Mouse (Mus musculus): ENCODE measurements around the gene Prkn. TPM values are rescaled to one million over a fixed set of nuclear protein-coding genes. Genes with fewer than 3 reads are reported as not detected.

The Prkn gene
- polyA plus RNA-seq, 1 experiment from 2014 or later, result 3.5 TPM

GRCm38 (mm10) chr17:11067076-11067703 is 227.0 kb downstream of the Prkn start:
- WGBS, result 14% methylated on average over 16 of the region's 16 CpGs
- Histone ChIP-seq H3K4me2 (ENCODE audit: low read length) (peak overlapping the region; percentile 60), H3K27me3 (ENCODE audit: control insufficient read depth, insufficient read depth, low read length) (no peaks in the 10 kb centered on the region), H3K9me3 (ENCODE audit: control insufficient read depth, low read length) (no peaks in the 10 kb centered on the region), H3K9ac (ENCODE audit: low read length) (no peak overlapping the region), H3K36me3 (ENCODE audit: control insufficient read depth, insufficient read depth, low read length) (no peaks in the 10 kb centered on the region), H3K4me1 (ENCODE audit: control insufficient read depth in 2 of 2, insufficient read depth in 2 of 2, low read length in 2 of 2) (peaks cover 4% of the 10 kb centered on the region in 2 experiments; a peak in 2 of 4 replicates), H3K4me3 (ENCODE audit: control insufficient read depth in 1 of 2, insufficient read depth in 1 of 2, low read depth in 1 of 2, low read length in 2 of 2) (peak overlapping the region in 1 of 2 experiments; percentile 28; a peak in 1 of 4 replicates), H3K27ac (replicated peaks in 1 of 2; ENCODE audit: control insufficient read depth in 1 of 2, insufficient read depth in 1 of 2, low read depth in 2 of 2, low read length in 2 of 2) (no peak overlapping the region)
- ATAC-seq (ENCODE audit: insufficient number of reproducible peaks, insufficient read depth, low FRiP score, low read depth), result no peak

GRCm38 (mm10) chr17:11067704-11068475 is 227.7 kb downstream of the Prkn start:
- WGBS, result 13% methylated on average over 14 of the region's 14 CpGs
- Histone ChIP-seq H3K27me3 (ENCODE audit: control insufficient read depth, insufficient read depth, low read length) (no peaks in the 10 kb centered on the region), H3K36me3 (ENCODE audit: control insufficient read depth, insufficient read depth, low read length) (no peaks in the 10 kb centered on the region), H3K9ac (ENCODE audit: low read length) (no peak overlapping the region), H3K4me1 (ENCODE audit: control insufficient read depth in 2 of 2, insufficient read depth in 2 of 2, low read length in 2 of 2) (peaks cover 4% of the 10 kb centered on the region in 2 experiments; a peak in 2 of 4 replicates), H3K4me3 (ENCODE audit: control insufficient read depth in 1 of 2, insufficient read depth in 1 of 2, low read depth in 1 of 2, low read length in 2 of 2) (peak overlapping the region; percentile 27 to 28; a peak in 3 of 4 replicates), H3K4me2 (ENCODE audit: low read length) (peak overlapping the region; percentile 60), H3K27ac (replicated peaks in 1 of 2; ENCODE audit: control insufficient read depth in 1 of 2, insufficient read depth in 1 of 2, low read depth in 2 of 2, low read length in 2 of 2) (no peak overlapping the region), H3K9me3 (ENCODE audit: control insufficient read depth, low read length) (no peaks in the 10 kb centered on the region)
- peak; percentile 61; the same call in 1 of the 2 replicates for ATAC-seq (ENCODE audit: insufficient number of reproducible peaks, insufficient read depth, low FRiP score, low read depth)

DNA sequence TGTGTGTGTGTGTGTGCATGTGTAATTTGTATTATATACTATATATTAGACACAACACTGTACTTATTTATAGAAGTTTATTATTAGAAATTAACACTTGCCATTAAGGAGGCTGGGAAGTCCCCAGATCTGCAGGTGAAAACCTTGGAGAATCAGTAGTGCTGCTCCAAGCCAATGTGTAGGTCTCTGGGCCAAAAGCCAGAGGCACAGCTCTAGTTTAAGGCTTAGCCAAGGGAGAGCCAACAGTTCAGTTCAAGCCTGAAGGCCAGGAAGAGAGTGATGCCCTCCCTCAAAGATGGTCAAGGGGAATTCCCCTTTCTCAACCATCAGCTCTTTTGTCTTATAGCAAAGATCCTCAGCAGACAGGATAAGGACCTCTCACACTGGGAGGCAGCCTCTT is 230.8 kb downstream of the Prkn start:
- Histone ChIP-seq H3K4me1 (ENCODE audit: control insufficient read depth in 2 of 2, insufficient read depth in 2 of 2, low read length in 2 of 2) (peaks cover 4% of the 10 kb centered on the region in 2 experiments; a peak in 2 of 4 replicates), H3K27me3 (ENCODE audit: control insufficient read depth, insufficient read depth, low read length) (no peaks in the 10 kb centered on the region), H3K4me3 (ENCODE audit: control insufficient read depth in 1 of 2, insufficient read depth in 1 of 2, low read depth in 1 of 2, low read length in 2 of 2) (no peak overlapping the region), H3K27ac (replicated peaks in 1 of 2; ENCODE audit: control insufficient read depth in 1 of 2, insufficient read depth in 1 of 2, low read depth in 2 of 2, low read length in 2 of 2) (no peak overlapping the region), H3K9me3 (ENCODE audit: control insufficient read depth, low read length) (no peaks in the 10 kb centered on the region), H3K9ac (ENCODE audit: low read length) (no peak overlapping the region), H3K36me3 (ENCODE audit: control insufficient read depth, insufficient read depth, low read length) (no peaks in the 10 kb centered on the region), H3K4me2 (ENCODE audit: low read length) (no peak overlapping the region)
- no peak for ATAC-seq (ENCODE audit: insufficient number of reproducible peaks, insufficient read depth, low FRiP score, low read depth)

- 78% methylated on average over 6 of the region's 6 CpGs for WGBS
Measured at GRCm38 (mm10) chr17:11076319-11076903, 236.2 kb downstream of the Prkn start.

DNA sequence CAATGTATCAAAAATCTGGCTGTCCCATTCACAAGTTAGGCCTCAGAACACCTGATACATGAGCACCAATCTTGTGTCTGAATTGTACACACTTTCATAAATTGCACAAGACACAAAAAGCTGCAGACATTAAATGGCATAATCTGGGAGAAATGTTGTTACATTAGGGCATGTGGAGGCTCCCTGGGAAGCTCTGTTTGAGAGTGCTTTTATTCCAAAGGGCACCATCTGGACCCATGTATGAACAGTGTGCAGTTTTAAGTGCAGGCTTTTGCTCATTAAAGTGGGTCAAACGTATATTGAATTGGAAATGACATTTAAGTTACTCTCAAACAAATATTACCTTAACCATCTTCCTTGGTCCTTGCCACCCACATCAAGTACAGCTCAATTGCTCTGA is 246.3 kb downstream of the Prkn start:
- Histone ChIP-seq H3K36me3 (ENCODE audit: control insufficient read depth, insufficient read depth, low read length) (no peaks in the 10 kb centered on the region), H3K27ac (replicated peaks in 1 of 2; ENCODE audit: control insufficient read depth in 1 of 2, insufficient read depth in 1 of 2, low read depth in 2 of 2, low read length in 2 of 2) (no peak overlapping the region), H3K4me2 (ENCODE audit: low read length) (no peak overlapping the region), H3K27me3 (ENCODE audit: control insufficient read depth, insufficient read depth, low read length) (no peaks in the 10 kb centered on the region), H3K4me3 (ENCODE audit: control insufficient read depth in 1 of 2, insufficient read depth in 1 of 2, low read depth in 1 of 2, low read length in 2 of 2) (no peak overlapping the region), H3K4me1 (ENCODE audit: control insufficient read depth in 2 of 2, insufficient read depth in 2 of 2, low read length in 2 of 2) (no peaks in the 10 kb centered on the region), H3K9ac (ENCODE audit: low read length) (no peak overlapping the region), H3K9me3 (ENCODE audit: control insufficient read depth, low read length) (no peaks in the 10 kb centered on the region)
- no peak for ATAC-seq (ENCODE audit: insufficient number of reproducible peaks, insufficient read depth, low FRiP score, low read depth)
- WGBS, result 59% methylated on average over 1 of the region's 1 CpGs

More at GRCm38 (mm10) chr17:11076319-11076903, 236.2 kb downstream of the Prkn start:
- Histone ChIP-seq H3K9ac (ENCODE audit: low read length) (no peak overlapping the region), H3K4me2 (ENCODE audit: low read length) (no peak overlapping the region), H3K27me3 (ENCODE audit: control insufficient read depth, insufficient read depth, low read length) (no peaks in the 10 kb centered on the region), H3K9me3 (ENCODE audit: control insufficient read depth, low read length) (no peaks in the 10 kb centered on the region), H3K36me3 (ENCODE audit: control insufficient read depth, insufficient read depth, low read length) (no peaks in the 10 kb centered on the region), H3K4me1 (ENCODE audit: control insufficient read depth in 2 of 2, insufficient read depth in 2 of 2, low read length in 2 of 2) (no peaks in the 10 kb centered on the region), H3K4me3 (ENCODE audit: control insufficient read depth in 1 of 2, insufficient read depth in 1 of 2, low read depth in 1 of 2, low read length in 2 of 2) (no peak overlapping the region), H3K27ac (replicated peaks in 1 of 2; ENCODE audit: control insufficient read depth in 1 of 2, insufficient read depth in 1 of 2, low read depth in 2 of 2, low read length in 2 of 2) (no peak overlapping the region)
- ATAC-seq (ENCODE audit: insufficient number of reproducible peaks, insufficient read depth, low FRiP score, low read depth), result no peak

- no peak overlapping the region for H3K27ac ChIP-seq (replicated peaks in 1 of 2; ENCODE audit: control insufficient read depth in 1 of 2, insufficient read depth in 1 of 2, low read depth in 2 of 2, low read length in 2 of 2)
- no peak overlapping the region for H3K4me3 ChIP-seq (ENCODE audit: control insufficient read depth in 1 of 2, insufficient read depth in 1 of 2, low read depth in 1 of 2, low read length in 2 of 2)
- no peaks in the 10 kb centered on the region for H3K27me3 ChIP-seq (ENCODE audit: control insufficient read depth, insufficient read depth, low read length)
- ATAC-seq (ENCODE audit: insufficient number of reproducible peaks, insufficient read depth, low FRiP score, low read depth), result no peak
- no peak overlapping the region for H3K4me2 ChIP-seq (ENCODE audit: low read length)
- no peaks in the 10 kb centered on the region for H3K4me1 ChIP-seq (ENCODE audit: control insufficient read depth in 2 of 2, insufficient read depth in 2 of 2, low read length in 2 of 2)
- no peaks in the 10 kb centered on the region for H3K9me3 ChIP-seq (ENCODE audit: control insufficient read depth, low read length)
- whole genome bisulfite sequencing, result 83% methylated on average over 5 of the region's 5 CpGs
- H3K36me3 ChIP-seq (ENCODE audit: control insufficient read depth, insufficient read depth, low read length), result no peaks in the 10 kb centered on the region
- H3K9ac ChIP-seq (ENCODE audit: low read length), result no peak overlapping the region
Measured at GRCm38 (mm10) chr17:11087088-11087487, 246.9 kb downstream of the Prkn start.

GRCm38 (mm10) chr17:11087823-11088222 is 247.6 kb downstream of the Prkn start:
- WGBS, result 51% methylated on average over 8 of the region's 8 CpGs
- Histone ChIP-seq H3K9ac (ENCODE audit: low read length) (no peak overlapping the region), H3K27ac (replicated peaks in 1 of 2; ENCODE audit: control insufficient read depth in 1 of 2, insufficient read depth in 1 of 2, low read depth in 2 of 2, low read length in 2 of 2) (no peak overlapping the region), H3K27me3 (ENCODE audit: control insufficient read depth, insufficient read depth, low read length) (no peaks in the 10 kb centered on the region), H3K36me3 (ENCODE audit: control insufficient read depth, insufficient read depth, low read length) (no peaks in the 10 kb centered on the region), H3K9me3 (ENCODE audit: control insufficient read depth, low read length) (no peaks in the 10 kb centered on the region), H3K4me2 (ENCODE audit: low read length) (no peak overlapping the region), H3K4me3 (ENCODE audit: control insufficient read depth in 1 of 2, insufficient read depth in 1 of 2, low read depth in 1 of 2, low read length in 2 of 2) (no peak overlapping the region), H3K4me1 (ENCODE audit: control insufficient read depth in 2 of 2, insufficient read depth in 2 of 2, low read length in 2 of 2) (no peaks in the 10 kb centered on the region)
- no peak for ATAC-seq (ENCODE audit: insufficient number of reproducible peaks, insufficient read depth, low FRiP score, low read depth)
